Mouse (Mus musculus) cerebellum, adult 8-10 months (tissue): ENCODE data around the gene Harbi1.
A peak's percentile ranks its signal among the peaks of the same experiment; 100 is the strongest.

Source experiments
- DNase-seq: peaks from one replicate; pipeline ENCODE4 v3.0.0; 2022

The Harbi1 gene

GRCm38 (mm10) chr2:91710272-91711234 lies at the start of gene Harbi1, which contains the start of gene Atg13:
Gene Harbi1, plus strand, starts transcription at chr2:91710852.
Gene Atg13, minus strand, starts transcription at chr2:91710576.
- peak; percentile 91 for DNase-seq

GRCm38 (mm10) chr2:91660981-91661380 lies 49.7 kb upstream of the Harbi1 start:
- DNase-seq = no peak

- DNase-seq = no peak
Observed at GRCm38 (mm10) chr2:91664780-91665179, 45.9 kb upstream of the Harbi1 start.

- DNase-seq = no peak
Observed at GRCm38 (mm10) chr2:91666386-91666910, 44.2 kb upstream of the Harbi1 start.

GRCm38 (mm10) chr2:91667747-91668146 lies 42.9 kb upstream of the Harbi1 start:
- DNase-seq = no peak

- no peak for DNase-seq
Observed at GRCm38 (mm10) chr2:91669326-91669725, 41.3 kb upstream of the Harbi1 start.

- no peak for DNase-seq
Observed at GRCm38 (mm10) chr2:91670038-91670437, 40.6 kb upstream of the Harbi1 start.

- DNase-seq = no peak
Observed at GRCm38 (mm10) chr2:91673587-91673986, 37.1 kb upstream of the Harbi1 start.

GRCm38 (mm10) chr2:91674895-91675294 lies 35.8 kb upstream of the Harbi1 start:
- no peak for DNase-seq

GRCm38 (mm10) chr2:91676420-91676819 lies 34.2 kb upstream of the Harbi1 start:
- no peak for DNase-seq

- no peak for DNase-seq
Observed at GRCm38 (mm10) chr2:91676961-91677360, 33.7 kb upstream of the Harbi1 start.

GRCm38 (mm10) chr2:91682850-91683249 lies 27.8 kb upstream of the Harbi1 start:
- DNase-seq = peak; percentile 42

GRCm38 (mm10) chr2:91683919-91684318 lies 26.7 kb upstream of the Harbi1 start:
- no peak for DNase-seq

- no peak for DNase-seq
Observed at GRCm38 (mm10) chr2:91689452-91689851, 21.2 kb upstream of the Harbi1 start.

GRCm38 (mm10) chr2:91695436-91696224 lies 15.0 kb upstream of the Harbi1 start:
- no peak for DNase-seq

GRCm38 (mm10) chr2:91696225-91696590 lies 14.4 kb upstream of the Harbi1 start:
- no peak for DNase-seq

GRCm38 (mm10) chr2:91699225-91699624 lies 11.4 kb upstream of the Harbi1 start:
- DNase-seq = no peak

GRCm38 (mm10) chr2:91701366-91701765 lies 9.3 kb upstream of the Harbi1 start:
- DNase-seq = no peak

- DNase-seq = no peak
Observed at GRCm38 (mm10) chr2:91705736-91706135, 4.9 kb upstream of the Harbi1 start.

GRCm38 (mm10) chr2:91706456-91706855 lies 4.2 kb upstream of the Harbi1 start:
- no peak for DNase-seq

GRCm38 (mm10) chr2:91708361-91708760 lies 2.3 kb upstream of the Harbi1 start:
- DNase-seq = no peak

- DNase-seq = no peak
Observed at GRCm38 (mm10) chr2:91711256-91711925, 739 bp downstream of the Harbi1 start.

- no peak for DNase-seq
Observed at GRCm38 (mm10) chr2:91714921-91715320, 4.3 kb downstream of the Harbi1 start.
